Mouse (Mus musculus) embryonic stem cell, embryonic (primary cell): ENCODE measurements around the gene Krtap3-2.
"Not testable (repeated sequence)": the region's sequence is repeated elsewhere in the genome, so short reads cannot be mapped to it uniquely, and the experiment has no call there.

ENCODE experiments used
- CTCF ChIA-PET, 4 experiments: fragments of 300-600 bp in 2 of 4; fragments of 350-600 bp in 2 of 4; sonication (Branson Sonifier 250); formaldehyde crosslinking; loops; one replicate each; lab custom pipeline; 2022; ENCODE audit warnings: inconsistent platforms in 2 of 4; lab: Charles Lee
- POLR2A ChIA-PET, 4 experiments: fragments of 300-600 bp in 2 of 4; fragments of 350-600 bp in 2 of 4; sonication (Branson Sonifier 250); formaldehyde crosslinking; loops; one replicate each; lab custom pipeline; 2022; ENCODE audit warnings: antibody characterized with exemption in 4 of 4, inconsistent platforms in 1 of 4; lab: Charles Lee

Gene Krtap3-2

DNA sequence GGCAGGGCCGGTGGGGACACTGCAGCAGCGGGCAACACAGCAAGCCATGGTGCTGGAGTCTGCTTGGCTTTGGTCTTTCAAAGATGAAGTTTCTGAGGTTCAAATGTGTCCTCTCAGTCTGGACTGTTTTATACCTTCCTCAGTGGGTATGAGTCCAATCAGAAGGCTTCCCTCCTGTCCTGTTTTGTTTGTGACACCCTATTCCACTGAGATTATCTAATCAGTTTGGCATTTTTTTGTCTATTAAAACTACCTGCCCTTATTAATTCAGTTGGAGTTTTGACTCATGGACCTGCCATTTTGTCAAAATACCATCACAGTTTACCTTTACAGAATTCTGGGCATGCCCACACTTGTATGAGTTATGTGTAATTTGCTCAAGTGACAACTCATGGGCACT is at the start of gene Krtap3-2:
Gene Krtap3-2 (minus strand): TSS at position 101 of the 400 bp plus-strand sequence.
- POLR2A ChIA-PET = no interaction called here
- CTCF ChIA-PET = interaction anchor here in 1 of 4 experiments (0.7 kb wide), 1 partner anchor 1627 kb away, joined by 3 read pairs; no protein-coding TSS in a partner anchor

- CTCF ChIA-PET = interaction anchor here in 1 of 4 experiments (1.1 kb wide), 1 partner anchor 29 kb away, joined by 3 read pairs; no protein-coding TSS in a partner anchor
- POLR2A ChIA-PET = not testable (repeated sequence)
These were observed 46.6 kb upstream of the Krtap3-2 start, which contains the start of gene Gm11938 for GRCm38 (mm10) chr11:99603208-99603607. Gm11938 (minus strand) TSS chr11:99603308.

DNA sequence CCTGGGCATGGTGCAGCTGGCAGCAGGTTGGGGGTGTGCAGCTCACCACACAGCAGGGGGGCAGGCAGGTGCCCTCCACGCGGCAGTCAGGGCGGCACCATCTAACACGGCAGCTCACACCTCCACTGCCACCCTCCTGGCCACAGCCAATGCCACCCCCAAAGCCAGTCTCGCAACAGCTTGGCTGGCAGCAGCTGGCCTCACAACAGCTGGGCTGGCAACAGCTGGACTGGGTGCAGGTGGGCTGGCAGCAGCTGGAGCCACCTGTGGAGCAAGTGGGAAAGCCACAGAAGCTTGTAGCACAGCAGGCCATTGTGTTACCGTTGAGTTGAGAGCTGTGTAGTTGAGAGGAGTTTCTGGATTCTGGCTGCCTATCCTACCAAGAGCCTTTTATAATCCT is 41.1 kb upstream of the Krtap3-2 start, which contains the start of gene Krtap9-3:
Gene Krtap9-3 (minus strand): TSS at position 364 of the 400 bp plus-strand sequence.
- POLR2A ChIA-PET = not testable (repeated sequence)
- CTCF ChIA-PET = interaction anchor here in 2 of 4 experiments (0.5 to 0.8 kb wide), 2 partner anchors 23 to 24 kb away, joined by 3 to 5 read pairs; no protein-coding TSS in a partner anchor

- CTCF ChIA-PET = interaction anchor here in 2 of 4 experiments (0.5 to 2.1 kb wide), 2 partner anchors 17 kb away, joined by 7 to 9 read pairs; no protein-coding TSS in a partner anchor
- POLR2A ChIA-PET = no interaction called here
These were observed 34.3 kb upstream of the Krtap3-2 start, which contains the start of gene Krtap1-3 for GRCm38 (mm10) chr11:99590981-99591380. Krtap1-3 (minus strand) TSS chr11:99591339.

GRCm38 (mm10) chr11:99585096-99585495 is 28.4 kb upstream of the Krtap3-2 start:
- CTCF ChIA-PET = interaction anchor here in 2 of 4 experiments (0.6 to 0.7 kb wide), 2 partner anchors 11 to 435 kb away, joined by 3 read pairs; no protein-coding TSS in a partner anchor

DNA sequence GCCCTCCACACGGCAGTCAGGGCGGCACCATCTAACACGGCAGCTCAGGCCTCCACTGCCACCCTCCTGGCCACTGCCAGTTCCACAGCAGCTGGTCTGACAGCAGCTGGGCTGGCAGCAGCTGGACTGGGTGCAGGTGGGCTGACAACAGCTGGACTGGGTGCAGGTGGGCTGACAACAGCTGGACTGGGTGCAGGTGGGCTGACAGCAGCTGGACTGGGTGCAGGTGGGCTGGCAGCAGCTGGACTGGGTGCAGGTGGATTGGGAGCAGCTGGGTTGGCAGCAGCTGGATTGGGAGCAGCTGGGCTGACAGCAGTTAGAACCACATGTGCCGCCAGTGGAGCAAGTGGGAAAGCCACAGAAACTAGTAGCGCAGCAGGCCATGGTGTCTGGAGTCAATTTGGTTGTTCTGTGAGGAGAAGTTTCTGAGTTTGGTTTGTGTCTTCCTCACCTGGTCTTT is 26.6 kb upstream of the Krtap3-2 start, which contains the start of gene Krtap1-4:
Gene Krtap1-4 (minus strand): TSS at position 410 of the 460 bp plus-strand sequence.
- CTCF ChIA-PET = interaction anchor here in 1 of 4 experiments (1.4 kb wide), 1 partner anchor 10 kb away, joined by 3 read pairs; no protein-coding TSS in a partner anchor
- POLR2A ChIA-PET = no interaction called here

More at GRCm38 (mm10) chr11:99585096-99585495, 28.4 kb upstream of the Krtap3-2 start:
- POLR2A ChIA-PET = no interaction called here

DNA sequence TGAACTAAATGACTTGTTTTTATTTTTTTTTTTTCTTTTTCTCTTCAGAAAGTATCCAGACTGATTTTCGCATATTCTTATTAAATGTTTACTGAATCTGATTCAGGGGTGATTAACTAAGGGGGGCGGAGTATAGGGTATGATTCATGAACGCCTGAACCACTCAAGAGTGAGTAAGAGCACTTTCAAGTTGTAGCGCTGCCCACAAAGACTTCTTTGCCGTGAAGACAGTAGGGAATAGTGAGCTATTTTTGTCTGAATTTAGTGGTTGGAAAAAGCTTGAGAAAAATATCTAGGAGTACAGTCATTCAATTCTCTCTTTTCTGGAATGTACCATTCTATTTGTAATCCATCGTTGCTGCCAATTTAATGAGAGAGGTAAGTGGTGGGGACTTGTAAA is 24.9 kb upstream of the Krtap3-2 start:
- POLR2A ChIA-PET = no interaction called here
- CTCF ChIA-PET = no interaction called here

DNA sequence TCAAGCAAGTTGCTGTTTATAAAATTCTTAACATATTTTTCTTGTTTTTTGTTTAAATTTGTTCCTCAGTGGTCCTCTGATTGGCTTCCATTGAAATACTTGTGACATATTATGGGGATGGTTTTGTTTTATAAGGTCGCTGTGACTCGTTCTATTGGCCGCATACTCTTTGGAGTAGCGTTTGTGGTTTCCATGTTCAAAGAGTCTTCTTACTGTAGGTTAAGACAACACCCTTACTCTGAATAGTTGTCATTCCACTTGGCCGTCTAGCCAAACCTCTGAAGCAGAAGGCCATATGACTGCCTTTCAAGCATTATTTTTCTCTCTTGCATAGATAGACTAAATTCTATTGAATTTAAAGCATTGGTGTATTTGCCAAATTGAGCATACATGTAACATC is 24.4 kb upstream of the Krtap3-2 start:
- ChIA-PET POLR2A (no interaction called here), CTCF (no interaction called here)

DNA sequence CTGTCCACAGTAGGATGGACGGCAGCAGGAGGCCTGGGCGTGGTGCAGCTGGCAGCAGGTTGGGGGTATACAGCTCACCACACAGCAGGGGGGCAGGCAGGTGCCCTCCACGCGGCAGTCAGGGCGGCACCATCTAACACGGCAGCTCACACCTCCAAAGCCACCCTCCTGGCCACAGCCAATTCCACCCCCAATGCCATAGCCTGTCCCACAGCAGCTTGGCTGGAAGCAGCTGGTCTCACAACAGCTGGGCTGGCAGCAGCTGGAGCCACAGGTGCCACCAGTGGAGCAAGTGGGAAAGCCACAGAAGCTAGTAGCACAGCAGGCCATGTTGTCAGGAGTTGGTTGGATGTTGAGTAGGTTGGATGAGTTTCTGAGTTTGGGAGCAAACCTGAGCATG is 24.0 kb upstream of the Krtap3-2 start, which contains the start of gene Krtap1-5:
Gene Krtap1-5 (minus strand): TSS at position 381 of the 400 bp plus-strand sequence.
- ChIA-PET CTCF (no interaction called here), POLR2A (no interaction called here)

DNA sequence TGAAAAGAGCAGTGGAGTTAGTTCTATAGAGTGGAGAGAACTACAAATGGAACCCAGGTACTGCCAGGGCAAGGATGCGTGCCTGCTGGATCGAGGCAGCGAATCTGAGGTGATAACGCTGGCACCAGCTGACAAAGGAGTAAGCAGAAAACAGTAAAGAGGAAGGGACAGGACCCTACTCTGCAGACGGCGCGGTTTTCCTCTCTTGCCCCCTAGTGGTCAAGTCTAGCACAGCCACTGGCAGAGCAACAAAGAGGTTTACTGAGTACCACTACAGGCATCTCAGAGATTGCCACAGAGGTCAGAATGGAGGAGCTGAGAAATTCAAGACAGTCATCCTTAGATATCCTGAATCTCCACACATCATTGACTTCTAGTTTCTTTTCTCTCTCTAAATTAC is 17.5 kb upstream of the Krtap3-2 start:
- CTCF ChIA-PET = interaction anchor here (0.5 to 1.4 kb wide), 19 partner anchors 8 to 615 kb away, joined by 3 to 9 read pairs (median 4); partner anchors contain the start of genes Krtap9-3 (in 2 of the 4), Gm11938 (in 1 of the 4), Krtap1-3 (in 1 of the 4) and Krtap1-4 (in 1 of the 4)
- POLR2A ChIA-PET = interaction anchor here in 1 of 4 experiments (0.7 kb wide), 1 partner anchor 648 kb away, joined by 4 read pairs; no protein-coding TSS in a partner anchor

GRCm38 (mm10) chr11:99573164-99573563 is 16.5 kb upstream of the Krtap3-2 start:
- POLR2A ChIA-PET = no interaction called here
- CTCF ChIA-PET = interaction anchor here in 1 of 4 experiments (0.7 to 1.0 kb wide), 2 partner anchors 109 to 182 kb away, joined by 6 to 7 read pairs; no protein-coding TSS in a partner anchor

DNA sequence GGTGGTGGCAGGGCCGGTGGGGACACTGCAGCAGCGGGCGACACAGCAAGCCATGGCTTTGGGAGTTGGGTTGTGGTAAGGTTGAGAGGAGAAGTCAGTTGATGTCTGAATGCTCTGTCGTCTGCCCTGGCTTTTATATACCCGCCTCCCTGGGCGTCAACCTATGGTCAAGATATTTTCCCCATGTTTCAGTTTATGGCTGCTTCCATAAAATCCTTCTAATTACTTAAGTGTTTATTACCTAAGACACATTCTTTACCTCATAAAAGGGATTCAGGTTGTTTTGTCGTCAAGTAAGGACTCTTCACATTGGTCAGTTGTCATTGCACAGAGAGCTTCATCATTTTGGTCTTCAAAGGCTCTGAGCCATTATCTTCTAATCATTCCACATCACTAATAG is 9.9 kb upstream of the Krtap3-2 start, which contains the start of gene Krtap3-1:
Gene Krtap3-1 (minus strand): TSS at position 101 of the 400 bp plus-strand sequence.
- ChIA-PET CTCF (interaction anchor here in 1 of 4 experiments (1.2 kb wide), 1 partner anchor 8 kb away, joined by 5 read pairs; no protein-coding TSS in a partner anchor), POLR2A (no interaction called here)

DNA sequence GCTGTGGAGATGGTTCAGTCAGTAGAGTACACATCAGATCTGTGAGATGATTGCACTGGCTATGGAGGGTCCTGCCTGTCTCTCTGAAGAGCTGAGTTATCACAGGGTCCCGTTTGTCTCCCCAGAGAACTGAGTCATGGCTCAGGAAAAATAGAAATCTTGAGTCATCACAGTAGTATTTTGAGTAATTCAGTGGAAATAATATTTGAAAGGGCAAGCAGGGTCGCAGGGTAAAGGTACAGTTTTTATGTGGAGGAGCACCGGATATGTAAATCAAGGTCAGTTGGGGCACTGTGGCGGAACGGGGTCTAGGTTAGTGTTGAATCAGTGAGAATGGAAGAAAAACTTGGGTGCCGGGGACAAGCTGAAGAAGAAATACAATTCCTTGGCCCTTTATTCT is 5.9 kb upstream of the Krtap3-2 start:
- ChIA-PET CTCF (interaction anchor here in 1 of 4 experiments (0.5 kb wide), 1 partner anchor 51 kb away, joined by 5 read pairs; no protein-coding TSS in a partner anchor), POLR2A (no interaction called here)

DNA sequence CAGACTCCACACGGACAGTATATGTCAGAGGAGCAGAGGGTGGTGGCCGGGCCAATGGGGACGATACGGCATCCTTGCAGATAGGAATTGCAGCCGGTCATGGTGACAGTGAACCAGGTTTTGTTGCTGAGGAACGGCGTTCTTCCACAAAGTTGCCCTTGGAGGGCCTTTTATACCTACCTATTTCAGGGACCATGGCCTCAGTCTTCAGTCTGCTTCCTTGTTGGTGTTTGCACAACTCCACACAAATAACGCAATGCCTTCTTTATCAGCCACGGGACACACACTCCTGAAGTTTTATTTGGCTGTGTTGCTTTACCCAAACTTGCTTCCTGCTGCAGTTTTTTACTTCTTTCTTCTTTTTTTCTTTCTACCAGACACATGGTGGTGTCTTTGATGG is 2.7 kb upstream of the Krtap3-2 start, which contains the start of gene Gm11939:
Gene Gm11939 (minus strand): TSS at position 101 of the 400 bp plus-strand sequence.
- POLR2A ChIA-PET = no interaction called here
- CTCF ChIA-PET = no interaction called here

DNA sequence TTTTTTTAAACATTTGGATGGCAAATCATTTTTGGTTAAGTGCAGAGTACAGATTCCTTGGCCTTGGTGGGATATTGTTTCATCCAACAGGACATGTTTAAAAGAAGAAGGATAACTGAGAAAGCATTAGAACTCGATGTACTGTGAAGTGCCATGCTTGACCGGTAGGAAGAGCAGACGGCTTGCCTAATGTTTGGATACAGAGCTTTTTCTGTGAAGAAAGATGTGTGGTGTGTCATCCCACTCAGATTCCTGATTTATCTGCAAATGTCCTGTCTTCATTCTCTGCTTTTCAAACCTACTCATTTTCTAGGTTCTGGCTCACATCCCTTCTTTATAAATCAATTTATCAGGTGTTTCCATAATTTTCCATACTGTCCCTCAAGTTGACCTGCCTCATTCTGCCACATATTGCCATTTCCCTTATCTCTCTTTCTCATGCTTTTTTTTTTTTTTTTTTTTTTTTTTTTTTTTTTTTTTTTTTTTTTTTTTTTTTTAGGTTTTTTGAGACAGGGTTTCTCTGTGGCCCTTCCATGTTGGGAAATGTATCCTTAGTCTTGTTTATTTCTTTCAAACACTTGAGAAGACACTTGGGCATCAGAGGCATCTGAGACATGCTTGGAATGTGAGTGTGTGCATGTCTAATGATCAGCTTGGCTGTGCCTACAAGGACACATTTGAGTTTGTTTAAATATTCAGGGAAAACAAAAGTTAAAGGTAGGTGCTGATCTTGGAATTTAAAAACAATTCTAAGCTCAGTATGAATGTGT is 1.5 kb upstream of the Krtap3-2 start:
- ChIA-PET CTCF (interaction anchor here in 2 of 4 experiments (0.6 to 0.7 kb wide), 2 partner anchors 15 to 16 kb away, joined by 3 to 6 read pairs; no protein-coding TSS in a partner anchor), POLR2A (interaction anchor here (0.5 to 0.8 kb wide), 4 partner anchors 17 to 762 kb away, joined by 3 read pairs; no protein-coding TSS in a partner anchor)

- POLR2A ChIA-PET = no interaction called here
- CTCF ChIA-PET = no interaction called here
These were observed 458 bp downstream of the Krtap3-2 start for GRCm38 (mm10) chr11:99556195-99556594.

DNA sequence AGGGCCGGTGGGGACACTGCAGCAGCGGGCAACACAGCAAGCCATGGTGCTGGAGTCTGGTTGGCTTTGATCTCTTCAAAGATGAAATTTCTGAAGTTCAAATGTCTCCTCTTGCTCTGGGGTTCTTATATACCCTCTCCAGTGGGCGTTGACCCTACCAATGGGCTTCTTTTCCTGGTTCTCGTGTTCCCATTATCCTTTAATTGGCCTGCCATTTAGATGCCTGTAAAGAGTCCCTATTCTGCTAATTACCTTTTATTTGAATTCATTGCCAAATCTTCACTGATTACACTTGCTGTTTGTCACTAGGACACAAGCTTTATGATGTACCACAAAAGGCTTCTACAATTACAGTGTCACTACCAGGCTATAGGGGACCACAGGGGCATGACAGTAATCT is 5.9 kb downstream of the Krtap3-2 start, which contains the start of gene Krtap3-3:
Gene Krtap3-3 (minus strand): TSS at position 101 of the 400 bp plus-strand sequence.
- CTCF ChIA-PET = no interaction called here
- POLR2A ChIA-PET = no interaction called here

DNA sequence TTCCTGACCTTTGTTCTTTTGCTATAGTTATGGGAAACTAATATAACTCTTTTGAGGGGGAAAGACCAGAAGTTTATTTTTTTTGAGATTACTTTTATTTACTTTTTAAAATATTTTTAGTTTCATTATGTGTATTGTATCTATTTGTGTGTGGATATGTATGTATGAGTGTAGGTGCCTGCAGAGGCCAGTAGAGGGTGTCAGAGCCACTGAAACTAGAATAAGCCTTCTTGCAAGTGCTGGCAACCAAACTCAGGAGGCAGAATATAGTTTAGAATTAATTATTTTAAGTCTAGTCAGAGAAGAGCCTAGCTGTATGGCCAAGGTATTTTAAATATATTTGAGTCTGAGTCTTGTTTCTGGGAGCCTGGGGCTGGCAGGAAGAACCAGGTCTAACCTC is 8.8 kb downstream of the Krtap3-2 start:
- CTCF ChIA-PET = interaction anchor here in 1 of 4 experiments (0.9 kb wide), 1 partner anchor 621 kb away, joined by 3 read pairs; no protein-coding TSS in a partner anchor
- POLR2A ChIA-PET = interaction anchor here in 1 of 4 experiments (1.1 kb wide), 1 partner anchor 8 kb away, joined by 4 read pairs; no protein-coding TSS in a partner anchor
